Mouse (Mus musculus) CD4-positive helper T cell, adult 2 months (primary cell): ENCODE measurements at regions not wholly inside any gene's neighbourhood (a gene's known extent, or its start where the extent isn't known, plus 50 kb on each side); places are given as distances from the start of the nearest gene placed in this dataset.

ENCODE experiments used
- DNase-seq: peaks from one replicate; pipeline ENCODE4 v3.0.0-alpha.2; 2012; ENCODE audit warnings: low read depth, missing footprints, low spot score

GRCm38 (mm10) chr16:55691069-55691468 lies 147.6 kb downstream of the Nfkbiz start:
- no peak for DNase-seq

- DNase-seq = no peak
Observed at GRCm38 (mm10) chr16:55663946-55664345, 174.8 kb downstream of the Nfkbiz start.

GRCm38 (mm10) chr16:55636667-55637450 lies 201.8 kb downstream of the Nfkbiz start:
- peak; percentile 82 for DNase-seq

- DNase-seq = no peak
Observed at GRCm38 (mm10) chr16:55636224-55636623, 202.5 kb downstream of the Nfkbiz start.

- DNase-seq = no peak
Observed at GRCm38 (mm10) chr16:55634691-55635090, 204.0 kb downstream of the Nfkbiz start.

GRCm38 (mm10) chr16:55632220-55632619 lies 206.5 kb downstream of the Nfkbiz start:
- DNase-seq = no peak

- DNase-seq = no peak
Observed at GRCm38 (mm10) chr16:55631637-55632036, 207.1 kb downstream of the Nfkbiz start.

- DNase-seq = peak; percentile 17
Observed at GRCm38 (mm10) chr16:55631048-55631447, 207.7 kb downstream of the Nfkbiz start.

- DNase-seq = no peak
Observed at GRCm38 (mm10) chr16:55627531-55627930, 211.2 kb downstream of the Nfkbiz start.

GRCm38 (mm10) chr16:55623422-55623821 lies 215.3 kb downstream of the Nfkbiz start:
- no peak for DNase-seq

GRCm38 (mm10) chr16:55619731-55620130 lies 219.0 kb downstream of the Nfkbiz start:
- no peak for DNase-seq

GRCm38 (mm10) chr16:55617958-55618357 lies 220.7 kb downstream of the Nfkbiz start:
- no peak for DNase-seq

GRCm38 (mm10) chr16:55617506-55617905 lies 221.2 kb downstream of the Nfkbiz start:
- no peak for DNase-seq

GRCm38 (mm10) chr16:55616408-55617120 lies 222.1 kb downstream of the Nfkbiz start:
- no peak for DNase-seq

- no peak for DNase-seq
Observed at GRCm38 (mm10) chr16:55612873-55613272, 225.8 kb downstream of the Nfkbiz start.

- no peak for DNase-seq
Observed at GRCm38 (mm10) chr16:55612001-55612400, 226.7 kb downstream of the Nfkbiz start.

- DNase-seq = no peak
Observed at GRCm38 (mm10) chr16:55611172-55611571, 227.5 kb downstream of the Nfkbiz start.

GRCm38 (mm10) chr16:55608361-55608760 lies 230.3 kb downstream of the Nfkbiz start:
- DNase-seq = no peak

GRCm38 (mm10) chr16:55606447-55607239 lies 232.1 kb downstream of the Nfkbiz start:
- no peak for DNase-seq

- DNase-seq = no peak
Observed at GRCm38 (mm10) chr16:55603611-55604010, 235.1 kb downstream of the Nfkbiz start.

GRCm38 (mm10) chr16:55589382-55589956 lies 249.2 kb downstream of the Nfkbiz start:
- no peak for DNase-seq

- DNase-seq = no peak
Observed at GRCm38 (mm10) chr16:55587138-55587537, 251.6 kb downstream of the Nfkbiz start.
